Mouse (Mus musculus) midbrain, embryonic 11.5 days (tissue): ENCODE measurements around the gene Neo1. TPM values are rescaled to one million over a fixed set of nuclear protein-coding genes. Genes with fewer than 3 reads are reported as not detected.

Experiments
- ATAC-seq: fragments of 200-750 bp; cut with Nextera tagmentation; 2 replicates; pipeline ENCODE4 v1.8.0; 2017; ENCODE audit warnings: moderate TSS enrichment, moderate library complexity; ENCODE audit not compliant: low FRiP score
- DNase-seq: peaks from one replicate; pipeline ENCODE4 v3.0.0; 2015; ENCODE audit warnings: low spot score; ENCODE audit errors: missing footprints
- H3K27ac ChIP-seq: fragments of 300-500 bp; sonication (generic); 2 replicates; pipeline ENCODE4 v1.5.1; 2014; ENCODE audit warnings: low read depth, low read length
- H3K27me3 ChIP-seq: fragments of 300-500 bp; sonication (generic); 2 replicates; pipeline ENCODE4 v1.6.1; 2014; ENCODE audit warnings: mild to moderate bottlenecking, low read length, moderate library complexity, mixed read lengths; ENCODE audit not compliant: control insufficient read depth, insufficient read depth
- H3K36me3 ChIP-seq: fragments of 300-500 bp; sonication (generic); 2 replicates; pipeline ENCODE4 v1.6.1; 2014; ENCODE audit warnings: mild to moderate bottlenecking, low read length, moderate library complexity, mixed read lengths; ENCODE audit not compliant: control insufficient read depth, insufficient read depth
- H3K4me1 ChIP-seq: fragments of 300-500 bp; sonication (generic); 2 replicates; pipeline ENCODE4 v1.6.1; 2014; ENCODE audit warnings: low read length; ENCODE audit not compliant: control insufficient read depth, insufficient read depth
- H3K4me2 ChIP-seq: fragments of 300-500 bp; sonication (generic); 2 replicates; pipeline ENCODE4 v1.6.1; 2014; ENCODE audit warnings: mild to moderate bottlenecking, moderate library complexity
- H3K4me3 ChIP-seq: fragments of 300-500 bp; sonication (generic); 2 replicates; pipeline ENCODE4 v1.5.1; 2014; ENCODE audit warnings: low read depth, low read length
- H3K9ac ChIP-seq: fragments of 300-500 bp; sonication (generic); 2 replicates; pipeline ENCODE4 v1.6.1; 2014; ENCODE audit warnings: low read length
- H3K9me3 ChIP-seq: fragments of 300-500 bp; sonication (generic); 2 replicates; pipeline ENCODE4 v1.6.1; 2016; ENCODE audit warnings: low read length; ENCODE audit not compliant: control insufficient read depth
- WGBS: fragments of 180-500 bp; shearing (Covaris S2); extraction: QIAGEN DNeasy Blood & Tissue Kit; methylation state at CpG from one replicate; pipeline ENCODE4 v1.1.7; 2014; 5-methylcytosine and 5-hydroxymethylcytosine counted together
- polyA plus RNA-seq: library from polyadenylated mRNA; unstranded; fragments of >200 nt; fragmentation: Nextera tagmentation; extraction: Ambion mirVana; gene quantifications from 2 replicates; pipeline ENCODE4 v1.2.1, GENCODE M21; 2014

The Neo1 gene
- polyA plus RNA-seq, 1 experiment from 2014 or later = 39.6 TPM

DNA sequence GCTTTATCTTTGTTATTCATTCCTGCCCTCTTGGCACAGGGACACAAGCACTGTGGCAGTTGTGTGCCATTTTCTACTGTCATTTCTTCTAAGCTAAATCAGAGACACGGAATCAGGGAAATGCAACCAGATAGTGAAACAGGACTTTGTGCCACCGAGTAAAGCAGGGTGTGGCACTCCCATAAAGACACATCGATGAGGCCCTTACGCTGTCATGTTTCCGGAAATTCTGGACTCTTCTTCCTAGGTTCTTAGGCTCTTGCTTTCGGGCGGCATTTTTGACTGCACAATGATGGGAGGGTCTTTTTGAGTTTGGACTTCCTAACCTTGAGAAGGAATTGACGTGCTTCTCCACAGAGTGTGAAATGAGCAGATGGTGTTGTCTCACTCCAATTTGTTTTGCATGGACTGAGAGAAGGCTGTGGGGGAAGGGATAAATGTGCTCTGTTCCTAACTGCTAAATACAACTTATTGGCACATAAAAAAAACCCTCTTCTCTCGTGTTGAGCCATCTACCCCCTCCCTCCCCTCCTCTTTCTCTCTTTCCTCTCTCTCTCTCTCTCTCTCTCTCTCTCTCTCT lies 23.9 kb upstream of the Neo1 start:
- WGBS = 81% methylated on average over 9 of the region's 9 CpGs
- peak; percentile 69 for DNase-seq
- Histone ChIP-seq H3K9ac (no peak overlapping the region), H3K36me3 (no peaks in the 10 kb centered on the region), H3K4me2 (no peak overlapping the region), H3K4me3 (no peak overlapping the region), H3K4me1 (no peaks in the 10 kb centered on the region), H3K9me3 (no peaks in the 10 kb centered on the region), H3K27me3 (no peaks in the 10 kb centered on the region), H3K27ac (no peak overlapping the region)
- ATAC-seq = no peak

DNA sequence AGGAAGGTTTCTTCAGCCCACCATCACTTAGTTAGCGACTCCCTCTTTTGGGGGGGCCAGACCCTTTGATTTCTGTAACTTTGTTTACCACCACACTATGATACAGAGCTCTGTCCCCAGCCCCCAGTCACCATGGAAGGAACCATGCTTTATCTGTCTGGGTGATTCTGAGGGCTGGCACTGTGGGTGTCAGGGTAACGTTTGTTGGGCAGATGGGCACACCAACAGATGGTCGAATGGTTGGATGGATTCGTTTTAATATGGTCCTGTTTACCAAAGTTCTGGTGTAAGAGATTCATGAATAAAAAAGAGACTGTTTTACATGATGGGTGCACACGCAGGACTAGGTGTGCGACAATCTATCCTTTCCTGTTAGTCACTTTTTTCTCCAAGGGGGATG lies 22.9 kb upstream of the Neo1 start:
- no peaks in the 10 kb centered on the region for H3K36me3 ChIP-seq
- no peak overlapping the region for H3K4me2 ChIP-seq
- H3K27ac ChIP-seq = no peak overlapping the region
- H3K9ac ChIP-seq = no peak overlapping the region
- WGBS = 87% methylated on average over 6 of the region's 6 CpGs
- peak; percentile 14 for DNase-seq
- no peaks in the 10 kb centered on the region for H3K27me3 ChIP-seq
- no peaks in the 10 kb centered on the region for H3K9me3 ChIP-seq
- no peak for ATAC-seq
- H3K4me1 ChIP-seq = no peaks in the 10 kb centered on the region
- H3K4me3 ChIP-seq = no peak overlapping the region

DNA sequence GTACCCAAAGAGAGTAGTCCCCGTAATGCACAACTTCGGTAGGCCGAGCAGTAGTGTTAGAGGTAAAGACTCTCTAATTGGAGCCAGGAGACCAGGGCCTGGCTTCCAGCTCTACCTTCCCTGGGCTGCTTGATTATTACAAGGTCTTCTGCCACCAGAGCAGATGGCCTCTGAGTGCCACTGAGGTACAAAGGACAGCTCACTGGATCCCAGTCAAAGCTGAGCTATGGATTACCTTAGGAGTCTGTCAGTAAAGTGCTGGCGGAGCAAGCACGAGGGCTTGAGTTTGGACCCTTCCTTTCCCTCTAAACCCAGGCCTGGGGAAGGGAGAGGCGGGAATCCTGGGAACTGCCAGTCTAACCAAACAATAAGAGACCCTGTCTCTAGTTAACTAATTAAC lies 21.8 kb upstream of the Neo1 start:
- 75% methylated on average over 6 of the region's 6 CpGs for WGBS
- Histone ChIP-seq H3K27me3 (no peaks in the 10 kb centered on the region), H3K27ac (no peak overlapping the region), H3K4me3 (no peak overlapping the region), H3K9me3 (no peaks in the 10 kb centered on the region), H3K9ac (no peak overlapping the region), H3K4me1 (no peaks in the 10 kb centered on the region), H3K4me2 (no peak overlapping the region), H3K36me3 (no peaks in the 10 kb centered on the region)
- ATAC-seq (no peak), DNase-seq (peak; percentile 28)

DNA sequence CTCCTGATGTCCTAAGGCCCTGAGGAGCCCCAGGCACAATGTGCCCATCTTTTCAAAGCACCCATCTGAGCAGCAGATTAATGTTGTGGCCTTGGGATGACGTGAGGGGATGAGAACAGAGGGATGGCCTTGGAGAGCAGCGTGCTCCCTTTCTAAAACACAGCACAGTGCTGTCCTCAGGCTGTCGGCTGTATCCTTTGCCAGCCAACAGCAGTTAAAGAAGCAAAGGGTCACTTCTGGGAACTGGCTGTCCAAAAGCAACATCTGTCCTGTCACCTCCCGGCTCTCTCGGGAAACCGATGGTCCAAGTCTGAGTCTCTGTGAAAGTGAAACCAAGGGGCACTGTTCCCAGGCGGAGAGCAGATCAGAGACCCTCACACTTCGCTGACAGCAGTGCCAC lies 20.0 kb upstream of the Neo1 start:
- WGBS = 86% methylated on average over 8 of the region's 8 CpGs
- H3K27me3 ChIP-seq = no peaks in the 10 kb centered on the region
- no peaks in the 10 kb centered on the region for H3K4me1 ChIP-seq
- no peak overlapping the region for H3K27ac ChIP-seq
- H3K36me3 ChIP-seq = no peaks in the 10 kb centered on the region
- H3K4me2 ChIP-seq = no peak overlapping the region
- H3K4me3 ChIP-seq = no peak overlapping the region
- no peaks in the 10 kb centered on the region for H3K9me3 ChIP-seq
- no peak overlapping the region for H3K9ac ChIP-seq
- DNase-seq = peak; percentile 69
- no peak for ATAC-seq

DNA sequence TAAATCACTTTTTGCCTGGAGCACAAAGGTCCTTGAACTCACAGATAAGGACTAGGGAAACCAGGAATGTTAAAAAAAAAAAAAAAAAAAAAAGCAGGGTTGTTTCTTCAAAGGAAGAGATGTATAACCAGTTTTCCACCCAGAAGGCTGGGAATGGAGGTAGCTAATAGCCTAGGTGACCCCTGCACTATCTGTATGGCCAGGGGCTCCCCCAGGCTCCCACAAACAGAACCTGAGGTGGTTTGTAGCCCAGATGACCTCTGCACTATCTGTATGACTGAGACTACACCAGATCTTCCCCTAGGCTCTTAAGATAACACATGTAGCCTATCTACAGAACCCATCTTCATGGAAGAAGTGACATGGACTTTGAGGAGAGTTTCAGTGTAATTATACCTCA lies 5.6 kb upstream of the Neo1 start:
- ATAC-seq (no peak), DNase-seq (peak; percentile 67)
- Histone ChIP-seq H3K4me3 (no peak overlapping the region), H3K4me1 (peaks cover 4% of the 10 kb centered on the region; the same call in 1 of the 2 replicates), H3K27me3 (no peaks in the 10 kb centered on the region), H3K9me3 (no peaks in the 10 kb centered on the region), H3K36me3 (no peaks in the 10 kb centered on the region), H3K9ac (no peak overlapping the region), H3K27ac (no peak overlapping the region), H3K4me2 (no peak overlapping the region)

DNA sequence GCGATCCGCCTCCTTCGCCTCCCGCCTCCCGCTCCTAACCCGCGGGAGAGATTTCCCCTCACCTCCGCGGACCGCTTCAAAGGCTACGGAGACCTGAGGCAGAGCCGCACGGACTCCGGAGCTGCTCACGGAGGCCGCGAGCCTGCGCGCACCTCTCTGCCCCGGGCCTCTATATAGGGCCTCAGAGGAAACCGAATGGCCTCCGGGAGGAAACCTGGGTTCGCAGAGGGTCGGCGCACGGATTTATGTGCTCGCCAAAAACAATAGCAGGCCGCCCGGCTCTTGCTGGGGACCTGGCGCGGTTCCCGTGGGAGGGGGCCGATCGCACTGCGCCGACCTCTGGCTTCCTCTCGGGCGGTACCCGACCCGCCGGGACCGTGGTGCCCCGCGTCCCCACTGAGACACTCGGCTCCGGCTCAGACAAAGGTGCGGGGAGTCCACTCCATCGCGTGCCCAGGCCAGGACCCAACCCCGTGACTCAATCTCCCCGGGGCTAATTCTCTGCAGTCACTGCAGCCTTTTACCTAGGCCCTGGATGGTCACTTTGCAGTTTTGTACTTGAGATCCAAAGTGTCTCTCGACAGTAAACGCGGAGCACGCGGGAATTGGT lies 596 bp upstream of the Neo1 start:
- ATAC-seq = peak; percentile 67
- peak; percentile 98 for DNase-seq
- H3K27ac ChIP-seq = peak overlapping the region; percentile 99
- peak overlapping the region; percentile 98 for H3K9ac ChIP-seq
- peaks cover 10% of the 10 kb centered on the region for H3K4me1 ChIP-seq
- no peaks in the 10 kb centered on the region for H3K9me3 ChIP-seq
- peak overlapping the region; percentile 49 for H3K4me2 ChIP-seq
- H3K36me3 ChIP-seq = no peaks in the 10 kb centered on the region
- no peaks in the 10 kb centered on the region for H3K27me3 ChIP-seq
- peak overlapping the region; percentile 90 for H3K4me3 ChIP-seq
- WGBS = under 1% methylated on average over 55 of the region's 56 CpGs

DNA sequence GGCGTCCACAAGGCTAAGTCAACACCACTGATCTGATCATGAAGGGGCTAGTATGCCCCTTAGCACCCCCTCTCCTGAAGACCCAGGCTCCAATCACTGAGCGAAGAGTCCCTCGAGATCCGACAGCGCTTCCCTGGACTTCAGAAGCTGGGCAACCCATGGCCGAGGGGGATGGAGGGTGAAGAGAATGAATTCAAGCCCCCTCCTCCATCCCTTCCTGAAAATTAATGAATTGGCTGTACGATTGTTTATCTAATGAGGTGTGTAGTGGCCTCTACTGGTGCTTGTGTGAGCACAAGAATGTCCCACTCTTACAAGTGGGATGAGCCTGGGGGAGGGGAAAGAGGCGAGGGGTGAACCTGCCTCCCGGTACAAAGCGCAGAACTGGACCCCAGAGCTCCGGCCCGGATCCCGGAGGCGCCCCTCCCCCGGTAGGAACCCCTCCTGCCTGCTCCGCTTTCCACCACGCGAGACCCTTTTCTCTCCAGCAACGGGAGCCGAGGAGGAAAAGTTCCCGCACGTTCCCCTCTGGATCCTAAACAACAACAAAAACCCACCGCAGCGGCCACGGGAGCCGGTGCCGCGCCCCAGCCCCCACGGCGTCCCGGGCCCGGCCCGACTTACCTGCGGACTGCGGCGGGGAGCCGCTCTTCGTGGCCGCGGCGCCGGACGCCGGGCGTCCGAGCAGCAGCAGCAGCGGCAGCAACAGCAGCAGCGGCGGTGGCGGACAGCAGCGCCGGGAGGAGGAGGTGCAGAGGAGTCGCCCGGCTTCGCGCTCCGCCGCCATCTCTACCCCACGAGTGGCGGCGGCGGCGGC lies 691 bp downstream of the Neo1 start:
- Histone ChIP-seq H3K4me3 (peak overlapping the region; percentile 90), H3K4me1 (peaks cover 10% of the 10 kb centered on the region), H3K27me3 (no peaks in the 10 kb centered on the region), H3K9me3 (no peaks in the 10 kb centered on the region), H3K4me2 (peak overlapping the region; percentile 49), H3K27ac (peak overlapping the region; percentile 99), H3K36me3 (no peaks in the 10 kb centered on the region), H3K9ac (peak overlapping the region; percentile 98)
- ATAC-seq (peak; percentile 42), DNase-seq (peak; percentile 95)
- WGBS = under 1% methylated on average over 53 of the region's 63 CpGs

DNA sequence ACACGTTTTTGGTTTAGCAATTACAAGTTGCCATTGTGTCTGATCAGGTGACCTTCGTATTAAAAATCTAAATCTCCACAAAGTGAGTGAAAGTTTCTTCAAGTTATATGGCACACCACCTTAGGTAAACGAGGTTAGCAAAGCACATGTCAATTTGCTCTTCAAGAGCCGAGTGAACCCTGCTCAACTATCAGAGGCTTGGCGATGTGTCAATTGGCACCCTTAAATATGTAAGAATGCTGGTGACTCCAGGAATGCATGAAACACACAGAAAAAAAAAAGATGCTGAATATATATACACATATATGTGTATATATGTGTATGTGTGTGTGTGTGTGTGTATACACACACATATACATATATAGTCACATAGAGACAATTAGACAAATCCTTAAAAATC lies 1.4 kb downstream of the Neo1 start:
- Histone ChIP-seq H3K4me2 (peak overlapping the region; percentile 49), H3K9me3 (no peaks in the 10 kb centered on the region), H3K9ac (peak overlapping the region; percentile 98; the same call in 1 of the 2 replicates), H3K27ac (no peak overlapping the region), H3K36me3 (no peaks in the 10 kb centered on the region), H3K27me3 (no peaks in the 10 kb centered on the region), H3K4me1 (peaks cover 10% of the 10 kb centered on the region), H3K4me3 (peak overlapping the region; percentile 90)
- WGBS = 42% methylated on average over 5 of the region's 5 CpGs
- ATAC-seq (no peak), DNase-seq (no peak)

DNA sequence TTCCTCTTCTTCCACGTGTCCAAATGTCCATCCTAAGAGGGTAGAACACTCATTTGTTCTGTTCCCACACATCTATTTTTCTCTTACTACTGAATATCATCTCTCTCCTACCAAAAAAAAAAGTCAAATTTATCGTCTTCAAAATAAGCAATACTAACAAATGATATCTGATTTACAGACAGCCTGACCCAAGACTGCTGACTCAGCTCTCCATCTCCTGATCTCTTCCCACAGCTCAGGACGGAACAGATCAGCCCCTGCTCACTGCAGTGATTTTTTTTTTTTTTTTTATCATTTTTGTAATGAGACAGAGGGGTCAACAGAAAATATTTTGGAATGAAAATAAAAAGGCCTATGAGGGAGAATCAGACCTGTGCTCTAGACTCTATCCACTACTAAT lies 2.7 kb downstream of the Neo1 start:
- Histone ChIP-seq H3K9ac (no peak overlapping the region), H3K36me3 (no peaks in the 10 kb centered on the region), H3K27ac (no peak overlapping the region), H3K9me3 (no peaks in the 10 kb centered on the region), H3K4me2 (peak overlapping the region; percentile 19; the same call in 1 of the 2 replicates), H3K27me3 (no peaks in the 10 kb centered on the region), H3K4me1 (peaks cover 10% of the 10 kb centered on the region), H3K4me3 (no peak overlapping the region)
- WGBS = 71% methylated on average over 3 of the region's 3 CpGs
- DNase-seq = no peak
- ATAC-seq = no peak
